ENCODE assay signal across 17 mouse cellular contexts in genomic region chr1:194756409-194756808, GRCm38 (mm10).
DNase-seq lines count a peak whose midpoint lies in the region; ATAC-seq and TF ChIP-seq lines count a peak whose summit lies in the region.
"Had no signal": no experiment of that assay in that cellular context is flagged by ENCODE, and none has a peak within 500 bp of the region (broad histone marks: within the 10 kb centered on the region; RNA-seq: fewer than 3 reads in every experiment).

No protein-coding gene starts in this region.

- H3K4me3 ChIP-seq in heart, embryonic 12.5 days = no peak overlapping the region
- no peak overlapping the region for H3K4me3 ChIP-seq in lung, embryonic 14.5 days (ENCODE audit: low read depth, low read length)
- H3K4me3 ChIP-seq: megakaryocyte, embryonic 14.5 days; stomach, embryonic 15.5 days had no signal

- H3K9me3 ChIP-seq in heart, embryonic 12.5 days (replicated peaks) = no peaks in the 10 kb centered on the region
- H3K9me3 ChIP-seq in lung, embryonic 14.5 days (ENCODE audit: low read depth, low read length) = no peaks in the 10 kb centered on the region
- H3K9me3 ChIP-seq: megakaryocyte, embryonic 14.5 days; stomach, embryonic 15.5 days had no signal

- ATAC-seq in heart, embryonic 12.5 days (ENCODE audit: insufficient number of reproducible peaks, low FRiP score) = no peak
- ATAC-seq in lung, embryonic 14.5 days (ENCODE audit: insufficient read depth) = no peak
- ATAC-seq in megakaryocyte, adult 5-6 weeks (ENCODE audit: poor library complexity, severe bottlenecking) = no peak
- ATAC-seq: forebrain, embryonic 16.5 days; hindbrain, embryonic 16.5 days had no signal

- DNase-seq in heart, adult 11 months = peak; percentile 95
- DNase-seq in lung, embryonic 14.5 days = peak; percentile 10
- DNase-seq in lung, postnatal 14 days = no peak
- peak; percentile 42 for DNase-seq in heart, adult 8-10 months (ENCODE audit: low spot score)
- peak; percentile 14 for DNase-seq in lung, postnatal 36 days
- no peak for DNase-seq in retina, embryonic 14.5 days (ENCODE audit: low spot score)
- DNase-seq: cerebellum, adult 11-12 months; layer of hippocampus, postnatal 36 days; left cerebral cortex, postnatal 4 days; thymus, postnatal 14 days had no signal

- no peak overlapping the region for H3K27ac ChIP-seq in heart, embryonic 12.5 days (ENCODE audit: poor library complexity, severe bottlenecking)
- H3K27ac ChIP-seq in lung, embryonic 14.5 days (ENCODE audit: low read depth) = no peak overlapping the region
- H3K27ac ChIP-seq: liver, embryonic 14.5 days; stomach, embryonic 15.5 days had no signal

- no peak overlapping the region for H3K4me2 ChIP-seq in heart, embryonic 12.5 days
- no peak overlapping the region for H3K4me2 ChIP-seq in lung, embryonic 14.5 days
- H3K4me2 ChIP-seq: stomach, embryonic 15.5 days had no signal

- H3K4me1 ChIP-seq in heart, embryonic 12.5 days (replicated peaks) = no peaks in the 10 kb centered on the region
- no peaks in the 10 kb centered on the region for H3K4me1 ChIP-seq in lung, embryonic 14.5 days (ENCODE audit: insufficient read depth)
- H3K4me1 ChIP-seq: stomach, embryonic 15.5 days had no signal

- peaks cover 21% of the 10 kb centered on the region for H3K36me3 ChIP-seq in heart, embryonic 12.5 days
- peaks cover 16% of the 10 kb centered on the region; the same call in 1 of the 2 replicates for H3K36me3 ChIP-seq in lung, embryonic 14.5 days (ENCODE audit: insufficient read depth)
- H3K36me3 ChIP-seq: stomach, embryonic 15.5 days had no signal

- 83% methylated on average over 2 of the region's 2 CpGs for WGBS in heart, embryonic 12.5 days
- WGBS in lung, embryonic 14.5 days = 72% methylated on average over 2 of the region's 2 CpGs

- TF ChIP-seq CTCF in lung, embryonic 14.5 days (IDR thresholded peaks at IDR 0.05; ENCODE audit: low read depth) = no peak

- H3K27me3 ChIP-seq in heart, embryonic 12.5 days (replicated peaks) = no peaks in the 10 kb centered on the region
- no peaks in the 10 kb centered on the region for H3K27me3 ChIP-seq in lung, embryonic 14.5 days (ENCODE audit: insufficient read depth, low read length)
- H3K27me3 ChIP-seq: megakaryocyte, embryonic 14.5 days; stomach, embryonic 15.5 days had no signal

- H3K9ac ChIP-seq in heart, embryonic 12.5 days = no peak overlapping the region
- H3K9ac ChIP-seq in lung, embryonic 14.5 days = no peak overlapping the region
- H3K9ac ChIP-seq: liver, embryonic 14.5 days; stomach, embryonic 15.5 days had no signal

Comparison
In these comparisons a context has a peak if more than half of its experiments do, and no peak if none do; other contexts are left out.
1. DNase-seq: peak in heart, adult 11 months (single experiment), lung, embryonic 14.5 days (single experiment), heart, adult 8-10 months (single experiment) and lung, postnatal 36 days (single experiment); none in lung, postnatal 14 days (single experiment) and retina, embryonic 14.5 days (single experiment).